In genomic region chr13:53292244-53292643, GRCm38 (mm10) we compare ENCODE assay signal across 16 mouse cellular contexts. TPM values are rescaled to one million over a fixed set of nuclear protein-coding genes. Genes with fewer than 3 reads are reported as not detected.
"Had no signal": no experiment of that assay in that cellular context is flagged by ENCODE, and none has a peak within 500 bp of the region (broad histone marks: within the 10 kb centered on the region; RNA-seq: fewer than 3 reads in every experiment).

No protein-coding gene starts in this region.

- H3K9ac ChIP-seq: liver, postnatal 0 days; lung, embryonic 15.5 days; midbrain, embryonic 13.5 days; midbrain, embryonic 15.5 days; neural tube, embryonic 12.5 days; stomach, embryonic 15.5 days had no signal

- H3K27ac ChIP-seq: lung, embryonic 15.5 days; macrophage; midbrain, embryonic 13.5 days; midbrain, embryonic 15.5 days; neural tube, embryonic 12.5 days; stomach, embryonic 15.5 days had no signal

- H3K4me1 ChIP-seq: megakaryocyte, embryonic 14.5 days; midbrain, embryonic 13.5 days; midbrain, embryonic 15.5 days; neural tube, embryonic 12.5 days; stomach, embryonic 15.5 days had no signal

- H3K36me3 ChIP-seq: lung, embryonic 15.5 days; midbrain, embryonic 13.5 days; midbrain, embryonic 15.5 days; neural tube, embryonic 12.5 days; stomach, embryonic 15.5 days had no signal

- H3K4me2 ChIP-seq: lung, embryonic 15.5 days; midbrain, embryonic 11.5 days; midbrain, embryonic 13.5 days; midbrain, embryonic 15.5 days; neural tube, embryonic 12.5 days; stomach, embryonic 15.5 days had no signal

- DNase-seq: liver, postnatal 0 days; lung, adult 2 months; lung, postnatal 14 days; lung, postnatal 36 days; right cerebral cortex, postnatal 14 days; thymus, adult 2 months; thymus, postnatal 36 days had no signal

- H3K27me3 ChIP-seq: neural tube, embryonic 12.5 days; stomach, embryonic 15.5 days had no signal

- ATAC-seq: liver, postnatal 0 days; lung, postnatal 0 days; midbrain, embryonic 13.5 days; midbrain, embryonic 15.5 days had no signal

- H3K9me3 ChIP-seq: lung, embryonic 15.5 days; midbrain, embryonic 13.5 days; midbrain, embryonic 15.5 days; neural tube, embryonic 12.5 days; stomach, embryonic 15.5 days had no signal

- H3K4me3 ChIP-seq: lung, embryonic 15.5 days; megakaryocyte, embryonic 14.5 days; midbrain, embryonic 13.5 days; midbrain, embryonic 15.5 days; neural tube, embryonic 12.5 days; stomach, embryonic 15.5 days had no signal

RNA-seq across cellular contexts. Expression of gene Ror2, which starts 6.3 kb away (rescaled TPM):
- polyA plus RNA-seq: macrophage had no signal
